Mouse (Mus musculus): ENCODE results near the gene Tmem170b. TPM values are rescaled to one million over a fixed set of nuclear protein-coding genes. Genes with fewer than 3 reads are reported as not detected.

Gene Tmem170b
- total RNA-seq, 2 experiments from 2014 or later, result 20.8 to 24.3 TPM

Other genes with a start within 250 kb of the Tmem170b start
- gene Nedd9, start 118.5 kb upstream of the Tmem170b start, total RNA-seq (2014; fragmentation: Nextera tagmentation), result 15.1 and 22.2 TPM in 2 replicates
- gene Nedd9, start 118.5 kb upstream of the Tmem170b start, total RNA-seq (2017), result 23.4 and 37.8 TPM in 2 replicates
- gene Adtrp, start 241.8 kb downstream of the Tmem170b start, total RNA-seq (2014; fragmentation: Nextera tagmentation), result not detected in 2 replicates
- 2.2 TPM in 1 of 2 replicates, not detected in the other for gene Adtrp, start 241.8 kb downstream of the Tmem170b start, total RNA-seq (2017)